Mouse (Mus musculus) liver, postnatal 0 days (tissue): ENCODE data around the gene Zfp729a. TPM values are rescaled to one million over a fixed set of nuclear protein-coding genes. Genes with fewer than 3 reads are reported as not detected.

Source experiments
- ATAC-seq: fragments of 200-750 bp; cut with Nextera tagmentation; 2 replicates; pipeline ENCODE4 v1.8.0; 2017; ENCODE audit warnings: mild to moderate bottlenecking, moderate library complexity
- DNase-seq: peaks from one replicate; pipeline ENCODE4 v3.0.0-alpha.2; 2016
- H3K27ac ChIP-seq: fragments of 300-500 bp; sonication (generic); 2 replicates; pipeline ENCODE4 v1.5.1; 2014; ENCODE audit warnings: antibody characterized with exemption, moderate library complexity, mild to moderate bottlenecking, low read depth
- H3K27me3 ChIP-seq: fragments of 300-500 bp; sonication (generic); 2 replicates; pipeline ENCODE4 v1.6.1; 2014; ENCODE audit warnings: low read length, control low read depth, mixed read lengths; ENCODE audit not compliant: insufficient read depth
- H3K36me3 ChIP-seq: fragments of 300-500 bp; sonication (generic); replicated peaks from 2 replicates; pipeline ENCODE4 v1.6.1; 2014; ENCODE audit warnings: mild to moderate bottlenecking, control low read depth, low read length, moderate library complexity, mixed read lengths; ENCODE audit not compliant: insufficient read depth
- H3K4me1 ChIP-seq: fragments of 300-500 bp; sonication (generic); 2 replicates; pipeline ENCODE4 v1.6.1; 2014; ENCODE audit warnings: antibody characterized with exemption, mild to moderate bottlenecking, control low read depth; ENCODE audit not compliant: insufficient read depth
- H3K4me2 ChIP-seq: fragments of 300-500 bp; sonication (generic); 2 replicates; pipeline ENCODE4 v1.6.1; 2014; ENCODE audit warnings: low read depth, mild to moderate bottlenecking, low read length, moderate library complexity, mixed read lengths
- H3K4me3 ChIP-seq: fragments of 300-500 bp; sonication (generic); 2 replicates; pipeline ENCODE4 v1.5.1; 2014; ENCODE audit warnings: low read depth, low read length
- H3K9ac ChIP-seq: fragments of 300-500 bp; sonication (generic); replicated peaks from 2 replicates; pipeline ENCODE4 v1.6.1; 2014; ENCODE audit warnings: mild to moderate bottlenecking, moderate library complexity
- H3K9me3 ChIP-seq: fragments of 300-500 bp; sonication (generic); 2 replicates; pipeline ENCODE4 v1.6.1; 2016; ENCODE audit warnings: mild to moderate bottlenecking, control low read depth, low read length, mixed read lengths
- CTCF ChIP-seq: sonication (generic); IDR thresholded peaks from 2 replicates; pipeline ENCODE4 v1.5.1; 2016; ENCODE audit warnings: antibody characterized with exemption, low read depth
- EP300 ChIP-seq: IDR thresholded peaks from 2 replicates; pipeline ENCODE4 v1.6.1; 2016; ENCODE audit warnings: antibody characterized with exemption, low read depth, mild to moderate bottlenecking
- WGBS: fragments of 180-500 bp; shearing (Covaris S2); extraction: QIAGEN DNeasy Blood & Tissue Kit; methylation state at CpG from one replicate; pipeline ENCODE4 v1.1.7; 2014; ENCODE audit not compliant: insufficient replicate concordance; 5-methylcytosine and 5-hydroxymethylcytosine counted together
- polyA plus RNA-seq: library from polyadenylated mRNA; unstranded; fragments of >200 nt; fragmentation: Nextera tagmentation; extraction: Ambion mirVana; gene quantifications from 2 replicates; pipeline ENCODE4 v1.2.1, GENCODE M21; 2015

Zfp729a gene
- polyA plus RNA-seq, 1 experiment from 2014 or later, result 1.1 TPM

DNA sequence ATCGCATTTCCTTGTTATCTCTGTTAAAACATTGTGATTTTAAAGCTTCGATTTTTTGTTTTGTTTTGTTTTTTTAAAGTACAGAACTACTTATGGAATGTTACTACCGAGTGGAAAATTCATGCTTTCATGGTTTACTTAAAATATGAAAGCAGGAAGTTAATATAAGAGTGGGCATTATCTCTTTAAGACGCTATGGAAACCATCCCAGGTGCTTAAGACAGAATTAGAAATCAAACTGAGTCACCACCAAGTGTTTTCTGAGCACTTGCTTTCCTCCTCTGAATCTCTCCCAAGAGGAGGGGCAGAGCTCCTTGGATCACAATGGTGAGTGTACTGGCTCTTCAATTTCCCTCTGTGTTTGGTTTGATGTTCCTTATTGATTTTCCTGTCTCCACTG, 27.5 kb downstream of the Zfp729a start:
- DNase-seq (no peak), ATAC-seq (no peak)
- WGBS, result 75% methylated on average over 4 of the region's 4 CpGs

DNA sequence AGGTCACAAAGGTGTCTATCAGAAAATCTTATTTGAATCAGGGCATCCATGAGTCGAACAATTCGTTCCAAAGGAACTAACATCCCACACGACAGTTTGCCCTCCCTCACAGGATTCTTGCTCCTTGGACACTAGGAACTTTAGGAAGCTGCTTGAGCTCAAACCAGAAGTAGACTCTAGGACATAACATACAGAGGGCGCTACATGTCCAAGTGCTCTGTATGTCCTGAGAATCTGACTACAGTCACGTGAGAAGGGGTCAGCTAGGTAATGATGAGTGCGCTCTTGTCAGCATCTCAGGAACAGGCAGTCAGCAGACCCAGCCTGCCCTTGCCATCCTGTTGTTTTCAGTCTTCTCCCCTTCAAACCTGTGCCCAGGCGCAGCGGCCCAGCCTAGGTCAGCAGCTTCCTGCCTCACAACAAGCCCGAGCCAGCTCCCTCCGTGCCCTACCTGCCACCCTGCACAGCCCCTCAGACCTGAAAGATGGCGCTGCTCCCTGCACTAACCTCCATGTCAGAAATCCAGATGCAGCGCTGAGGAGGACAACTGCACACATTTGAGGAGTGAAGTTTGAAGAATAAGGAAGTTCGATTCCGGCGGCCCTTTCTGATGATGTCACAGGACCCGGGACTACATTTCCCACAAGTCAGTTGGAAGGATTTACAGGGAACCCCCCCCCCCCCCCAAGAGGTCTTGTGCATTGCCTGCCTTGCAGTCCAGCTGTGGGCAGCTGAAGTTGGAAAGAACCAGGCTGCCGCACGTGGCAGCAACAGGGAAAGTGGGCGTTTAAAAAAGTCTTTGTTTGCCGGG, 28.3 kb downstream of the Zfp729a start, which contains the start of gene Zfp729b:
Gene Zfp729b (minus strand): TSS at position 642 of the 811 bp plus-strand sequence.
- Histone ChIP-seq H3K36me3 (no peaks in the 10 kb centered on the region), H3K27me3 (no peaks in the 10 kb centered on the region), H3K27ac (peak within 1 kb of the TSS; percentile 88), H3K9me3 (no peaks in the 10 kb centered on the region), H3K4me2 (peak within 1 kb of the TSS; percentile 66), H3K4me3 (peak within 1 kb of the TSS; percentile 85), H3K4me1 (peaks cover 4% of the 10 kb centered on the region; the same call in 1 of the 2 replicates), H3K9ac (peak within 1 kb of the TSS; percentile 89)
- ATAC-seq, result peak; percentile 96
- WGBS, result 2% methylated on average over 20 of the region's 20 CpGs
- peak; percentile 90 for DNase-seq
- TF ChIP-seq EP300 (0 out of 2 replicates have a peak, but pooled peaks have one; percentile 55), CTCF (peak; percentile 69)

More for the DNA sequence above, 27.5 kb downstream of the Zfp729a start:
- Histone ChIP-seq H3K27me3 (no peaks in the 10 kb centered on the region), H3K9ac (no peak overlapping the region), H3K4me2 (peak overlapping the region; percentile 66; the same call in 1 of the 2 replicates), H3K4me1 (peaks cover 4% of the 10 kb centered on the region; the same call in 1 of the 2 replicates), H3K4me3 (no peak overlapping the region; the same call in 1 of the 2 replicates), H3K36me3 (no peaks in the 10 kb centered on the region), H3K27ac (no peak overlapping the region), H3K9me3 (no peaks in the 10 kb centered on the region)
- TF ChIP-seq CTCF (no peak), EP300 (no peak)

DNA sequence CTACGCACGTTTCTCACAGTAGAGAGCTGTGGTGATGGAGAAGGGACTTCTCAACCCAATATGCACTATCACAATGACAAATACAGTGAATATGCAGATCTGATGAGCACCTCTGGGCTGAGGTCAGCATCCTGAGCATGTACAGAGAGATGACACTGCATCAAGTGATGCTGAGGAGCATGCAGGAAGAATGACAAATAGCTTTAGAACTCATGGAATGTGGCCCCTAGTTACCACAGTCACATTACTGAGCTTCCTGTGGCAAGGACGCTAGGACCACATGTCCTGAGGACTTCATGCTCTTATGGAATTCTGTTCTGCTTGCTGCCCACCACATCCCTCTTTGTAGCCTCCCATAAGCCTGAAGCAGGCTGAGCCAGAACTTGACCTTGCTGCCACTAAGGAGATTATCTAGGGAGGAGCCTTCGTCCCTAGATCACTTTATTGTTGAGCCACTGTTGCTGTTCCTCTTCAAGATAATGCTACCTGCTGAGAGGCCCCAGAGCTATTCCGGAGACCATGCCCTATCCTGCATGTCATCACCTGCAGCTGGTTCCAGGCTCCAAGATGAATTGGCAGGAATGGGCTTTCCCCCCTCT, 64.9 kb downstream of the Zfp729a start:
- Histone ChIP-seq H3K9me3 (no peaks in the 10 kb centered on the region), H3K27ac (no peak overlapping the region), H3K36me3 (no peaks in the 10 kb centered on the region), H3K9ac (no peak overlapping the region), H3K27me3 (no peaks in the 10 kb centered on the region), H3K4me3 (no peak overlapping the region), H3K4me2 (no peak overlapping the region), H3K4me1 (no peaks in the 10 kb centered on the region)
- no peak for ATAC-seq
- 68% methylated on average over 5 of the region's 5 CpGs for WGBS
- no peak for DNase-seq
- no peak for TF ChIP-seq CTCF
- no peak for TF ChIP-seq EP300

Other genes with a start within 250 kb of the Zfp729a start
- gene Zfp429, start 238.0 kb downstream of the Zfp729a start, polyA plus RNA-seq, result 1.4 and 2.1 TPM in 2 replicates
- gene Zfp459, start 216.4 kb downstream of the Zfp729a start, polyA plus RNA-seq, result not detected in 2 replicates
- gene Zfp874a, start 186.2 kb downstream of the Zfp729a start, polyA plus RNA-seq, result 4.5 and 5.0 TPM in 2 replicates
- gene Zfp874b, start 153.5 kb downstream of the Zfp729a start, polyA plus RNA-seq, result 2.0 and 2.1 TPM in 2 replicates
- 2.1 and 2.5 TPM in 2 replicates for gene Zfp58, start 137.2 kb downstream of the Zfp729a start, polyA plus RNA-seq
- not detected in 2 replicates for gene Gm26965, start 111.6 kb downstream of the Zfp729a start, polyA plus RNA-seq
- gene Zfp87, start 111.6 kb downstream of the Zfp729a start, polyA plus RNA-seq, result 11.3 and 11.5 TPM in 2 replicates
- gene Zfp748, start 84.0 kb downstream of the Zfp729a start, polyA plus RNA-seq, result 1.6 and 1.9 TPM in 2 replicates
- 0.84 and 1.2 TPM in 2 replicates for gene Zfp729b, start 28.1 kb downstream of the Zfp729a start, polyA plus RNA-seq
- 0.08 TPM in 1 of 2 replicates, not detected in the other for gene Gm49345, start within 50 bp of the Zfp729a start, polyA plus RNA-seq
- 1.8 and 1.9 TPM in 2 replicates for gene Zfp738, start 49.3 kb upstream of the Zfp729a start, polyA plus RNA-seq
- 0.69 and 0.99 TPM in 2 replicates for gene Zfp65, start 91.4 kb upstream of the Zfp729a start, polyA plus RNA-seq
- 0.72 and 1.1 TPM in 2 replicates for gene Zfp85, start 117.4 kb upstream of the Zfp729a start, polyA plus RNA-seq
- 0.22 and 0.36 TPM in 2 replicates for gene Zfp493, start 141.9 kb upstream of the Zfp729a start, polyA plus RNA-seq
- gene Zfp273, start 175.9 kb upstream of the Zfp729a start, polyA plus RNA-seq, result 0.96 and 1.3 TPM in 2 replicates
- gene Gm10037, start 193.3 kb upstream of the Zfp729a start, polyA plus RNA-seq, result 0.21 TPM in 2 replicates
- gene BC048507, start 225.5 kb upstream of the Zfp729a start, polyA plus RNA-seq, result not detected in 2 replicates